In the genomic region with DNA sequence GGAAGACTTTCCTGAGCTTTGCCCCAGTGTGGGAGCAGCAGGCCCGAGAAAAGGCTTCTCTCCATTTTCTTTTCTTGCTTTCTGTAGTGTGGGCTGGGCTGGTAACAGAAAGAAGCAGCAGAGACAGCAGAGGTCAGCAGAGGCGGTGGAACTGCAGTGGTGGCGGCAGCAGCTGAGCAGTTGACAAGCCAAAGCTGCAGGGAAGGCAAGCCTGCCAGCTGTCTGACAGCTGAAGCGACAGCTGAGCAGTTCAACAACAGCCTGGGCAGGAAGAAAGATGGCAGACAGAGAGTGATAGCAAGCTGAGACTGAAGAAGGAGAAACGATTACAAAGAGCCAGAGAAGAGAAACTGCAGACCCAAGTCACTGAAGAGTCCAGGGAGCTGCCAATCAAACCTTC, we compare ENCODE assay signal across 12 mouse cellular contexts. TPM values are rescaled to one million over a fixed set of nuclear protein-coding genes. Genes with fewer than 3 reads are reported as not detected.
DNase-seq lines count a peak whose midpoint lies in the region; ATAC-seq and TF ChIP-seq lines count a peak whose summit lies in the region.
"Had no signal": no experiment of that assay in that cellular context is flagged by ENCODE, and none has a peak within 500 bp of the region (broad histone marks: within the 10 kb centered on the region; RNA-seq: fewer than 3 reads in every experiment).

No protein-coding gene starts in this region.

- H3K27ac ChIP-seq in heart, postnatal 0 days (ENCODE audit: low read depth): peak overlapping the region; percentile 65
- H3K27ac ChIP-seq in hindbrain, embryonic 16.5 days (ENCODE audit: low read depth, low read length): no peak overlapping the region
- H3K27ac ChIP-seq: macrophage; neural tube, embryonic 13.5 days had no signal

- H3K9me3 ChIP-seq in heart, postnatal 0 days (replicated peaks; ENCODE audit: control insufficient read depth, low read length): no peaks in the 10 kb centered on the region
- H3K9me3 ChIP-seq in hindbrain, embryonic 16.5 days (ENCODE audit: control insufficient read depth, low read length): no peaks in the 10 kb centered on the region
- H3K9me3 ChIP-seq: neural tube, embryonic 13.5 days had no signal

- TF ChIP-seq CTCF in heart, postnatal 0 days (IDR thresholded peaks at IDR 0.05; ENCODE audit: low read depth): peak; percentile 35

- H3K4me1 ChIP-seq in heart, postnatal 0 days (ENCODE audit: control insufficient read depth, insufficient read depth): peaks cover 21% of the 10 kb centered on the region
- peaks cover 17% of the 10 kb centered on the region for H3K4me1 ChIP-seq in hindbrain, embryonic 16.5 days (ENCODE audit: control insufficient read depth, insufficient read depth, low read depth, low read length)

- no peaks in the 10 kb centered on the region for H3K27me3 ChIP-seq in heart, postnatal 0 days (ENCODE audit: control insufficient read depth, insufficient read depth, low read length)
- H3K27me3 ChIP-seq in hindbrain, embryonic 16.5 days (replicated peaks; ENCODE audit: control insufficient read depth, insufficient read depth, low read length): no peaks in the 10 kb centered on the region
- H3K27me3 ChIP-seq: neural tube, embryonic 13.5 days had no signal

- no peak overlapping the region for H3K4me3 ChIP-seq in heart, postnatal 0 days (ENCODE audit: low read depth, low read length)
- no peak overlapping the region for H3K4me3 ChIP-seq in hindbrain, embryonic 16.5 days (ENCODE audit: low read length)
- H3K4me3 ChIP-seq: neural tube, embryonic 13.5 days had no signal

- peaks cover 17% of the 10 kb centered on the region for H3K36me3 ChIP-seq in heart, postnatal 0 days (replicated peaks; ENCODE audit: control insufficient read depth, insufficient read depth, low read length)
- peaks cover 8% of the 10 kb centered on the region; the same call in 1 of the 2 replicates for H3K36me3 ChIP-seq in hindbrain, embryonic 16.5 days (ENCODE audit: control insufficient read depth, insufficient read depth, low read length)

- no peak for ATAC-seq in heart, postnatal 0 days (ENCODE audit: insufficient read depth, low read depth)
- ATAC-seq in hindbrain, embryonic 16.5 days: no peak

- no peak overlapping the region for H3K4me2 ChIP-seq in heart, postnatal 0 days (ENCODE audit: low read depth, low read length)
- H3K4me2 ChIP-seq in hindbrain, embryonic 16.5 days (ENCODE audit: low read length): no peak overlapping the region

- no peak overlapping the region for H3K9ac ChIP-seq in heart, postnatal 0 days (replicated peaks; ENCODE audit: low read depth, low read length)
- H3K9ac ChIP-seq in hindbrain, embryonic 16.5 days (ENCODE audit: low read depth, low read length): no peak overlapping the region
- H3K9ac ChIP-seq: neural tube, embryonic 13.5 days had no signal

- 29% methylated on average over 5 of the region's 5 CpGs for WGBS in heart, postnatal 0 days
- WGBS in hindbrain, embryonic 16.5 days: 70% methylated on average over 5 of the region's 5 CpGs

- 0 out of 2 replicates have a peak, but pooled peaks have one; percentile 45 for TF ChIP-seq EP300 in heart, postnatal 0 days (IDR thresholded peaks at IDR 0.05; ENCODE audit: low read depth)

- DNase-seq in layer of hippocampus, adult 9-11 months: peak; percentile 44
- DNase-seq in layer of hippocampus, postnatal 25 days (ENCODE audit: extremely low spot score in 1 of 2, low spot score in 1 of 2): no peak
- peak; percentile 57 for DNase-seq in gastrocnemius, postnatal 10 days
- peak; percentile 66 for DNase-seq in heart, postnatal 0 days (ENCODE audit: low spot score)
- peak; percentile 26 for DNase-seq in lung, postnatal 36 days
- no peak for DNase-seq in adrenal gland, adult 2 months
- DNase-seq: cerebellum, adult 9-10 months; thymus, postnatal 36 days had no signal

RNA-seq across cellular contexts. Expression of a gene that starts 2.1 kb away (rescaled TPM):
- total RNA-seq in layer of hippocampus, postnatal 25 days (2021): 1 to 10 TPM; 7.8 to 9.4 TPM
- 10 to 100 TPM in 1 of 2 experiments, 1 to 10 TPM in 1; 9.4 to 10.6 TPM for total RNA-seq in gastrocnemius, postnatal 10 days (2021)
- 10.2 and 12.4 TPM in 2 replicates for total RNA-seq in heart, postnatal 0 days (2014; rRNA removed; ENCODE audit: low replicate concordance)
- 10.7 and 11.0 TPM in 2 replicates for polyA plus RNA-seq in heart, postnatal 0 days (2015; fragmentation: Nextera tagmentation; extraction: Ambion mirVana)
- 10 to 100 TPM; 16.5 to 21.9 TPM for total RNA-seq in adrenal gland, adult 2 months (2021)
- polyA plus RNA-seq in adrenal gland, adult 2 months (2012; rRNA removed): 15.5 and 16.0 TPM in 2 replicates
- polyA plus RNA-seq in hindbrain, embryonic 16.5 days (2015; fragmentation: Nextera tagmentation; extraction: Ambion mirVana): 7.3 and 7.8 TPM in 2 replicates

RNA-seq across cellular contexts. Expression of a gene that starts 21.6 kb away (rescaled TPM):
- total RNA-seq in layer of hippocampus, postnatal 25 days (2021): 10 to 100 TPM; 20.7 to 23.4 TPM
- 1 to 10 TPM in 1 of 2 experiments, under 1 TPM in 1; 0.78 to 1.2 TPM for total RNA-seq in gastrocnemius, postnatal 10 days (2021)
- total RNA-seq in heart, postnatal 0 days (2014; rRNA removed; ENCODE audit: low replicate concordance): 0.08 and 0.12 TPM in 2 replicates
- polyA plus RNA-seq in heart, postnatal 0 days (2015; fragmentation: Nextera tagmentation; extraction: Ambion mirVana): 0.63 and 0.75 TPM in 2 replicates
- 1 to 10 TPM in 1 of 2 experiments, under 1 TPM in 1; 0.29 to 1.5 TPM for total RNA-seq in adrenal gland, adult 2 months (2021)
- polyA plus RNA-seq in adrenal gland, adult 2 months (2012; rRNA removed): 3.0 TPM in 2 replicates
- 0.20 and 0.22 TPM in 2 replicates for polyA plus RNA-seq in hindbrain, embryonic 16.5 days (2015; fragmentation: Nextera tagmentation; extraction: Ambion mirVana)
- total RNA-seq: ES-E14 had no signal
- polyA plus RNA-seq: macrophage had no signal

RNA-seq across cellular contexts. Expression of a gene that starts 25.2 kb away (rescaled TPM):
- total RNA-seq in layer of hippocampus, postnatal 25 days (2021): 1 to 10 TPM; 1.5 to 2.2 TPM
- total RNA-seq in gastrocnemius, postnatal 10 days (2021): 100 to 1,000 TPM; 664 to 666 TPM
- total RNA-seq in heart, postnatal 0 days (2014; rRNA removed; ENCODE audit: low replicate concordance): 225 and 245 TPM in 2 replicates
- polyA plus RNA-seq in heart, postnatal 0 days (2015; fragmentation: Nextera tagmentation; extraction: Ambion mirVana): 106 and 107 TPM in 2 replicates
- 1 to 10 TPM in 1 of 2 experiments, under 1 TPM in 1; 0.92 to 1.5 TPM for total RNA-seq in adrenal gland, adult 2 months (2021)
- 5.5 and 7.8 TPM in 2 replicates for polyA plus RNA-seq in adrenal gland, adult 2 months (2012; rRNA removed)
- 0.48 and 0.71 TPM in 2 replicates for polyA plus RNA-seq in hindbrain, embryonic 16.5 days (2015; fragmentation: Nextera tagmentation; extraction: Ambion mirVana)

RNA-seq across cellular contexts. Expression of a gene that starts 30.6 kb away (rescaled TPM):
- total RNA-seq in layer of hippocampus, postnatal 25 days (2021): 100 to 1,000 TPM; 138 to 146 TPM
- 10 to 100 TPM; 20.8 to 22.0 TPM for total RNA-seq in gastrocnemius, postnatal 10 days (2021)
- 47.5 and 60.3 TPM in 2 replicates for total RNA-seq in heart, postnatal 0 days (2014; rRNA removed; ENCODE audit: low replicate concordance)
- 138 and 146 TPM in 2 replicates for polyA plus RNA-seq in heart, postnatal 0 days (2015; fragmentation: Nextera tagmentation; extraction: Ambion mirVana)
- 10 to 100 TPM; 48.2 to 72.0 TPM for total RNA-seq in adrenal gland, adult 2 months (2021)
- 80.0 and 95.2 TPM in 2 replicates for polyA plus RNA-seq in adrenal gland, adult 2 months (2012; rRNA removed)
- polyA plus RNA-seq in hindbrain, embryonic 16.5 days (2015; fragmentation: Nextera tagmentation; extraction: Ambion mirVana): 252 and 294 TPM in 2 replicates

RNA-seq across cellular contexts. Expression of a gene that starts 40.9 kb away (rescaled TPM):
- 10 to 100 TPM; 35.7 to 40.0 TPM for total RNA-seq in layer of hippocampus, postnatal 25 days (2021)
- 10 to 100 TPM; 36.7 to 38.0 TPM for total RNA-seq in gastrocnemius, postnatal 10 days (2021)
- total RNA-seq in heart, postnatal 0 days (2014; rRNA removed; ENCODE audit: low replicate concordance): 174 and 187 TPM in 2 replicates
- polyA plus RNA-seq in heart, postnatal 0 days (2015; fragmentation: Nextera tagmentation; extraction: Ambion mirVana): 196 and 199 TPM in 2 replicates
- 10 to 100 TPM; 47.5 to 61.8 TPM for total RNA-seq in adrenal gland, adult 2 months (2021)
- polyA plus RNA-seq in adrenal gland, adult 2 months (2012; rRNA removed): 56.4 and 64.8 TPM in 2 replicates
- polyA plus RNA-seq in hindbrain, embryonic 16.5 days (2015; fragmentation: Nextera tagmentation; extraction: Ambion mirVana): 92.1 and 95.9 TPM in 2 replicates

Comparison
In these comparisons a context has a peak if more than half of its experiments do, and no peak if none do; other contexts are left out.
1. DNase-seq: peak in layer of hippocampus, adult 9-11 months (single experiment), gastrocnemius, postnatal 10 days (single experiment), heart, postnatal 0 days (single experiment) and lung, postnatal 36 days (single experiment); none in layer of hippocampus, postnatal 25 days (0 of 2) and adrenal gland, adult 2 months (single experiment).
2. RNA of a gene that starts 21.6 kb away (total RNA-seq): 20.7 to 23.4 TPM in layer of hippocampus, postnatal 25 days; 0.29 to 1.5 TPM in adrenal gland, adult 2 months, 0.78 to 1.2 TPM in gastrocnemius, postnatal 10 days and 0.08 to 0.12 TPM in heart, postnatal 0 days; every median in the first group is over 4 times any median in the second.
3. RNA of a gene that starts 25.2 kb away (total RNA-seq): 664 to 666 TPM in gastrocnemius, postnatal 10 days and 225 to 245 TPM in heart, postnatal 0 days; 1.5 to 2.2 TPM in layer of hippocampus, postnatal 25 days and 0.92 to 1.5 TPM in adrenal gland, adult 2 months; every median in the first group is over 10 times any median in the second.